Mouse (Mus musculus): ENCODE data around the gene Gm14406.

DNA sequence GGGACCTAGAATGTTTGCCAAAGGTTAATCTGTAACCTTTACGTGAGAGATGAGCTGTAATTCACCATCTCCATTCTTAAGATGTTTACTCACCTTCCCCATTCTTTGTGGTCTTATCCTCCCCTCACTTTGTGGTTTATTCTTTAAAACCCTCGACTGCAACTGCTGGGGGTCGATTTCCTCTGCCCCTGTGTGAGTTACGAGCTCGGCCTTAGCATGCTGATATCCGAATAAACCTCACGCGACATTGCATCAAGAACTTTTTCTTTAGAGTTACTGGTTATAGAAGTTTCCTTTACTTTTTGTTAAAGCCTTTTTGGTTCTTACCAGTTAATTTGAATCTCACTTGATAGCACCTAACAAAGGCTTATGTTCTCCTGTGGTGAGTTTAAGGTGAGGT is 58.0 kb downstream of the Gm14406 start:
- TF ChIP-seq CTCF (IDR thresholded peaks at IDR 0.05; ENCODE audit: insufficient read depth, low read depth, low read length), result no peak
- TF ChIP-seq POLR2A (IDR thresholded peaks at IDR 0.05; ENCODE audit: insufficient read depth, low read depth, low read length), result no peak

Measured in olfactory bulb, adult 2 months (tissue).